Mouse (Mus musculus) subcutaneous adipose tissue, adult 2 months (tissue): ENCODE data around the gene Eif2s3y. TPM values are rescaled to one million over a fixed set of nuclear protein-coding genes. Genes with fewer than 3 reads are reported as not detected.

Experiments
- polyA plus RNA-seq: library from polyadenylated mRNA; depleted of rRNA; stranded (reverse); fragments of >200 nt; gene quantifications from 2 replicates; pipeline ENCODE4 v1.2.3, GENCODE M21; 2012; ENCODE audit warnings: low replicate concordance; rRNA removed

Eif2s3y gene
- not detected in 2 replicates for polyA plus RNA-seq

GRCm38 (mm10) chrY:1009882-1010751 is at the start of gene Eif2s3y:
TSS of gene Eif2s3y (plus strand) at chrY:1010543.

Other genes starting within 250 kb of the Eif2s3y start
- not detected in 2 replicates for gene Zfy1, start 213.1 kb upstream of the Eif2s3y start, polyA plus RNA-seq
- not detected in 2 replicates for gene Uba1y, start 191.9 kb upstream of the Eif2s3y start, polyA plus RNA-seq
- gene Kdm5d, start 112.8 kb upstream of the Eif2s3y start, polyA plus RNA-seq: not detected in 2 replicates
- gene Uty, start 235.2 kb downstream of the Eif2s3y start, polyA plus RNA-seq: not detected in 2 replicates